Mouse (Mus musculus) limb, embryonic 14.5 days (tissue): ENCODE data around the gene Hmga1. TPM values are rescaled to one million over a fixed set of nuclear protein-coding genes. Genes with fewer than 3 reads are reported as not detected.
A peak's percentile ranks its signal among the peaks of the same experiment; 100 is the strongest.

Source experiments
- ATAC-seq: fragments of 200-750 bp; cut with Nextera tagmentation; 2 replicates; pipeline ENCODE4 v1.8.0; 2017; ENCODE audit warnings: low read depth, moderate number of reproducible peaks, moderate TSS enrichment; ENCODE audit not compliant: low FRiP score
- DNase-seq: peaks from one replicate; pipeline ENCODE4 v3.0.0-alpha.2; 2015; ENCODE audit warnings: low spot score
- H3K27ac ChIP-seq: fragments of 300-500 bp; sonication (generic); replicated peaks from 2 replicates; pipeline ENCODE4 v1.5.1; 2014; ENCODE audit warnings: low read depth, mild to moderate bottlenecking, low read length, moderate library complexity, mixed read lengths
- H3K27me3 ChIP-seq: fragments of 300-500 bp; sonication (generic); 2 replicates; pipeline ENCODE4 v1.6.1; 2014; ENCODE audit warnings: low read length, mixed read lengths; ENCODE audit not compliant: control insufficient read depth, insufficient read depth
- H3K36me3 ChIP-seq: fragments of 300-500 bp; sonication (generic); 2 replicates; pipeline ENCODE4 v1.6.1; 2014; ENCODE audit warnings: mild to moderate bottlenecking, low read length, moderate library complexity, mixed read lengths; ENCODE audit not compliant: control insufficient read depth, insufficient read depth
- H3K4me1 ChIP-seq: fragments of 300-500 bp; sonication (generic); 2 replicates; pipeline ENCODE4 v1.6.1; 2014; ENCODE audit warnings: antibody characterized with exemption, low read length, mixed read lengths; ENCODE audit not compliant: control insufficient read depth, insufficient read depth
- H3K4me2 ChIP-seq: fragments of 300-500 bp; sonication (generic); replicated peaks from 2 replicates; pipeline ENCODE4 v1.6.1; 2014; ENCODE audit warnings: low read depth, mild to moderate bottlenecking, low read length, moderate library complexity; ENCODE audit not compliant: severe bottlenecking
- H3K4me3 ChIP-seq: fragments of 300-500 bp; sonication (generic); replicated peaks from 2 replicates; pipeline ENCODE4 v1.5.1; 2014; ENCODE audit warnings: low read length
- H3K9ac ChIP-seq: fragments of 300-500 bp; sonication (generic); 2 replicates; pipeline ENCODE4 v1.6.1; 2014; ENCODE audit warnings: mild to moderate bottlenecking, low read depth, low read length, moderate library complexity; ENCODE audit not compliant: severe bottlenecking
- H3K9me3 ChIP-seq: fragments of 300-500 bp; sonication (generic); 2 replicates; pipeline ENCODE4 v1.6.1; 2016; ENCODE audit warnings: low read length; ENCODE audit not compliant: control insufficient read depth
- POLR2A ChIP-seq: fragments of 200-500 bp; IDR thresholded peaks from 2 replicates; pipeline ENCODE4 v1.8.0; 2012; ENCODE audit warnings: inconsistent platforms, mild to moderate bottlenecking, moderate library complexity, borderline replicate concordance; ENCODE audit not compliant: insufficient read depth, insufficient read length; ENCODE audit errors: extremely low read depth
- WGBS: fragments of 180-500 bp; shearing (Covaris S2); extraction: QIAGEN DNeasy Blood & Tissue Kit; methylation state at CpG from one replicate; pipeline ENCODE4 v1.1.7; 2014; 5-methylcytosine and 5-hydroxymethylcytosine counted together
- polyA plus RNA-seq, 2 experiments: library from polyadenylated mRNA; depleted of rRNA in 1 of 2; stranded (reverse) in 1 of 2; unstranded in 1 of 2; fragments of >200 nt; fragmentation: Nextera tagmentation in 1 of 2; extraction: Ambion mirVana in 1 of 2; gene quantifications; 2 replicates each; pipeline versions ENCODE4 v1.2.1 to v1.2.3; 2012 to 2014

Hmga1 gene
- polyA plus RNA-seq, 2 experiments, result 196 to 227 TPM

GRCm38 (mm10) chr17:27557927-27558661, 1.8 kb downstream of the Hmga1 start:
- Histone ChIP-seq H3K27me3 (no peaks in the 10 kb centered on the region), H3K9ac (peak overlapping the region; percentile 87), H3K4me2 (peak overlapping the region; percentile 82), H3K4me1 (peaks cover 22% of the 10 kb centered on the region), H3K36me3 (peaks cover 13% of the 10 kb centered on the region), H3K27ac (peak overlapping the region; percentile 97), H3K4me3 (peak overlapping the region; percentile 81), H3K9me3 (no peaks in the 10 kb centered on the region)
- TF ChIP-seq POLR2A, result no peak
- ATAC-seq (no peak), DNase-seq (no peak)
- 4% methylated on average over 14 of the region's 14 CpGs for WGBS

- H3K27ac ChIP-seq, result no peak overlapping the region
- peak overlapping the region; percentile 81; the same call in 1 of the 2 replicates for H3K4me3 ChIP-seq
- no peaks in the 10 kb centered on the region for H3K27me3 ChIP-seq
- peaks cover 13% of the 10 kb centered on the region for H3K36me3 ChIP-seq
- H3K4me1 ChIP-seq, result peaks cover 22% of the 10 kb centered on the region
- no peak overlapping the region for H3K9ac ChIP-seq
- DNase-seq (no peak), ATAC-seq (no peak)
- TF ChIP-seq POLR2A, result no peak
- peak overlapping the region; percentile 82; the same call in 1 of the 2 replicates for H3K4me2 ChIP-seq
- 7% methylated on average over 5 of the region's 5 CpGs for WGBS
- H3K9me3 ChIP-seq, result no peaks in the 10 kb centered on the region
Observed at GRCm38 (mm10) chr17:27558845-27559244, 2.5 kb downstream of the Hmga1 start.

- DNase-seq (no peak), ATAC-seq (no peak)
- H3K4me2 ChIP-seq, result 0 out of 2 replicates have a peak overlapping the region, but pooled peaks have one; percentile 82
- H3K36me3 ChIP-seq, result peaks cover 13% of the 10 kb centered on the region
- peaks cover 22% of the 10 kb centered on the region for H3K4me1 ChIP-seq
- no peaks in the 10 kb centered on the region for H3K27me3 ChIP-seq
- no peak overlapping the region for H3K27ac ChIP-seq
- no peak overlapping the region for H3K4me3 ChIP-seq
- 65% methylated on average over 10 of the region's 12 CpGs for WGBS
- no peak for TF ChIP-seq POLR2A
- H3K9ac ChIP-seq, result no peak overlapping the region
- no peaks in the 10 kb centered on the region for H3K9me3 ChIP-seq
Observed at GRCm38 (mm10) chr17:27559596-27559995, 3.3 kb downstream of the Hmga1 start.

- WGBS, result 81% methylated on average over 13 of the region's 13 CpGs
- peaks cover 13% of the 10 kb centered on the region for H3K36me3 ChIP-seq
- H3K9me3 ChIP-seq, result no peaks in the 10 kb centered on the region
- ATAC-seq (no peak), DNase-seq (no peak)
- H3K4me3 ChIP-seq, result no peak overlapping the region
- no peak overlapping the region for H3K27ac ChIP-seq
- peaks cover 24% of the 10 kb centered on the region for H3K4me1 ChIP-seq
- no peak for TF ChIP-seq POLR2A
- H3K4me2 ChIP-seq, result no peak overlapping the region
- H3K27me3 ChIP-seq, result no peaks in the 10 kb centered on the region
- no peak overlapping the region for H3K9ac ChIP-seq
Observed at GRCm38 (mm10) chr17:27560926-27561480, 4.7 kb downstream of the Hmga1 start.

- Histone ChIP-seq H3K27ac (no peak overlapping the region), H3K4me3 (no peak overlapping the region), H3K9me3 (no peaks in the 10 kb centered on the region), H3K4me2 (no peak overlapping the region), H3K36me3 (peaks cover 13% of the 10 kb centered on the region), H3K4me1 (peaks cover 24% of the 10 kb centered on the region), H3K9ac (no peak overlapping the region), H3K27me3 (no peaks in the 10 kb centered on the region)
- no peak for TF ChIP-seq POLR2A
- ATAC-seq (no peak), DNase-seq (no peak)
- WGBS, result 58% methylated on average over 9 of the region's 11 CpGs
Observed at GRCm38 (mm10) chr17:27561809-27562526, 5.7 kb downstream of the Hmga1 start.
